Mouse (Mus musculus) ES-E14 (cell line): ENCODE data around the gene Grid2.

ENCODE experiments used
- HCFC1 ChIP-seq: IDR thresholded peaks from 2 replicates; pipeline ENCODE4 v1.6.1; 2012; ENCODE audit warnings: low read length, inconsistent platforms, borderline replicate concordance; ENCODE audit not compliant: insufficient read depth
- MAFK ChIP-seq: IDR thresholded peaks from 2 replicates; pipeline ENCODE4 v1.6.1; 2014; ENCODE audit warnings: mild to moderate bottlenecking, low read depth, low read length, inconsistent platforms; ENCODE audit not compliant: insufficient read depth
- ZNF384 ChIP-seq: IDR thresholded peaks from 2 replicates; pipeline ENCODE4 v1.6.1; 2012; ENCODE audit warnings: low read depth, low read length, inconsistent platforms

DNA sequence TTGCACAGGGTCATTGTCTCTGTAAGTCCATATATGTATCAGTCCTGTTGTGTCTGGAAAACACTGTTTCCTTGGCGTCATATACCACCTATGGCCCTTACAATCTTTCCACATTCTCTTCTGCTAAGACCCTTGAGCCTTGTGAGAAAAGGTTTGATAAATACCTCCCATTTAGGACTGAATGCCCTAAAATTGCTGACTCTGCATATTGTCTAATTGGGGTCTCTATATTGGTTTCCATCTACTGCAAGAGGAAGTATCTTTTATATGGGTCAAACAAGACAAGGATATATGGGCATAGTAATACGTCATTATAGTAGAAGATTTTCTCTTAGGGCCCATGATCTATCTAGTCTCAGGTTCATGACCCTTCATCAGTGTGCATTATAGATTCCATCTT is 1008.5 kb downstream of the Grid2 start:
- TF ChIP-seq ZNF384 (no peak), MAFK (peak; percentile 95), HCFC1 (no peak)
